Mouse (Mus musculus) lung, postnatal 36 days (tissue): Measurements from ENCODE around the gene Gm10644.
"Not testable (repeated sequence)": the region's sequence is repeated elsewhere in the genome, so short reads cannot be mapped to it uniquely, and the experiment has no call there.

Experiments
- DNase-seq: peaks from one replicate; pipeline ENCODE4 v3.0.0; 2022; ENCODE audit warnings: mixed read lengths

Gene Gm10644

GRCm38 (mm10) chr8:83955106-83955957 is at the start of gene Gm10644, which contains the start of gene Asf1b:
Gm10644 (minus strand) TSS chr8:83955205.
Asf1b (plus strand) TSS chr8:83955507.
- DNase-seq: peak; percentile 100

- DNase-seq: peak; percentile 97
These were observed 49.7 kb upstream of the Gm10644 start for GRCm38 (mm10) chr8:84004533-84005201.

GRCm38 (mm10) chr8:84003612-84004246 is 48.7 kb upstream of the Gm10644 start:
- no peak for DNase-seq

GRCm38 (mm10) chr8:84002957-84003611 is 48.1 kb upstream of the Gm10644 start:
- no peak for DNase-seq

- DNase-seq: no peak
These were observed 46.4 kb upstream of the Gm10644 start, which contains the start of gene 1700067K01Rik for GRCm38 (mm10) chr8:84001281-84002000. 1700067K01Rik (plus strand) TSS chr8:84001502.

GRCm38 (mm10) chr8:83999825-84000224 is 44.8 kb upstream of the Gm10644 start:
- DNase-seq: no peak

- DNase-seq: no peak
These were observed 44.2 kb upstream of the Gm10644 start for GRCm38 (mm10) chr8:83999057-83999705.

GRCm38 (mm10) chr8:83998231-83999056 is 43.4 kb upstream of the Gm10644 start:
- peak; percentile 75 for DNase-seq

- DNase-seq: peak; percentile 44
These were observed 42.6 kb upstream of the Gm10644 start, which contains the start of gene Samd1 for GRCm38 (mm10) chr8:83997511-83998141. Samd1 (plus strand) TSS chr8:83997672.

- peak; percentile 95 for DNase-seq
These were observed 41.8 kb upstream of the Gm10644 start for GRCm38 (mm10) chr8:83996567-83997505.

- DNase-seq: no peak
These were observed 41.0 kb upstream of the Gm10644 start for GRCm38 (mm10) chr8:83995973-83996372.

- no peak for DNase-seq
These were observed 39.0 kb upstream of the Gm10644 start for GRCm38 (mm10) chr8:83994030-83994429.

GRCm38 (mm10) chr8:83992488-83992887 is 37.5 kb upstream of the Gm10644 start:
- no peak for DNase-seq

GRCm38 (mm10) chr8:83990170-83990569 is 35.2 kb upstream of the Gm10644 start:
- no peak for DNase-seq

GRCm38 (mm10) chr8:83989243-83989642 is 34.2 kb upstream of the Gm10644 start:
- DNase-seq: no peak

GRCm38 (mm10) chr8:83983222-83983621 is 28.2 kb upstream of the Gm10644 start:
- not testable (repeated sequence) for DNase-seq

- no peak for DNase-seq
These were observed 27.4 kb upstream of the Gm10644 start for GRCm38 (mm10) chr8:83982449-83982848.

GRCm38 (mm10) chr8:83981533-83981932 is 26.5 kb upstream of the Gm10644 start:
- no peak for DNase-seq

- DNase-seq: no peak
These were observed 25.8 kb upstream of the Gm10644 start for GRCm38 (mm10) chr8:83980845-83981244.
